Comparison of ENCODE assay signal across 11 mouse cellular contexts in the genomic region with DNA sequence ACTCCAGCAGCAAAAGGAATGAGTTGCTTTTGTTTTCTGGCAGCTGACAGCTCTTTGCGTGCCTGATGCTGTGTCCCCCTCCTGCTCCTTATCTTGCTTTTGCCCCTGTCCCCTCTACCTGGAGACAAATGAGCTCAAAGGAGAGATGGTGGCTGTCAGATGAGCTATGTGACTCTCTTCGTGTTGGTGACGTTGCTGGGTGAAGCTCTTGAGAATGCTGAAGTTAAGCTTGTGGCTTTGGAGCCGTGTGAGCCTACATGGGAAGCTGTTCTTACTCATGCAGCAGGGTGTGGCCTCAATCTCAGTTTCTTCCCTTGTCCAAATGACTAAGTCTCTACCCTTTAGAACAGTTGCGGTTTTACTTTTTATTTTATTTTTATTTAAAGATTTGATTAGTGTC. TPM values are rescaled to one million over a fixed set of nuclear protein-coding genes. Genes with fewer than 3 reads are reported as not detected.
DNase-seq lines count a peak whose midpoint lies in the region; ATAC-seq and TF ChIP-seq lines count a peak whose summit lies in the region.
"Had no signal": no experiment of that assay in that cellular context is flagged by ENCODE, and none has a peak within 500 bp of the region (broad histone marks: within the 10 kb centered on the region; RNA-seq: fewer than 3 reads in every experiment).

No protein-coding gene starts in this region.

- H3K4me2 ChIP-seq in liver, embryonic 12.5 days: no peak overlapping the region
- H3K4me2 ChIP-seq in myocyte (ENCODE audit: low read depth): peak overlapping the region; percentile 92

- no peak for ATAC-seq in liver, embryonic 12.5 days
- ATAC-seq in CD4-positive, CD25-positive, alpha-beta regulatory T cell, adult 4 months: peak; percentile 61
- ATAC-seq in cerebellum, adult (ENCODE audit: insufficient number of reproducible peaks, low FRiP score, low TSS enrichment): no peak
- ATAC-seq: intestine, embryonic 16.5 days had no signal

- no peak overlapping the region for H3K9ac ChIP-seq in liver, adult 2 months (ENCODE audit: low read depth, low read length)
- no peak overlapping the region for H3K9ac ChIP-seq in liver, embryonic 12.5 days

- DNase-seq in liver, adult 2 months (ENCODE audit: extremely low read depth, low read depth, low spot score): peak; percentile 22
- DNase-seq in brain, adult 2 months (ENCODE audit: low read depth, low spot score): peak; percentile 5
- no peak for DNase-seq in T-cell, adult 2 months (ENCODE audit: low spot score)
- DNase-seq in thymus, postnatal 4 days: no peak
- DNase-seq: cerebellum, postnatal 25 days; kidney, postnatal 25 days had no signal

- no peaks in the 10 kb centered on the region for H3K79me2 ChIP-seq in liver, adult 2 months (ENCODE audit: control insufficient read depth, insufficient read depth, low read length)
- H3K79me2 ChIP-seq in myocyte (ENCODE audit: control insufficient read depth, insufficient read depth): no peaks in the 10 kb centered on the region

- no peaks in the 10 kb centered on the region for H3K4me1 ChIP-seq in liver, adult 2 months (ENCODE audit: control insufficient read depth, insufficient read depth, low read length)
- H3K4me1 ChIP-seq in liver, embryonic 12.5 days: no peaks in the 10 kb centered on the region

- WGBS in liver, adult 2 months: 52% methylated on average over 5 of the region's 5 CpGs
- WGBS in liver, embryonic 12.5 days (ENCODE audit: insufficient replicate concordance): 42% methylated on average over 5 of the region's 5 CpGs

- no peak overlapping the region for H3ac ChIP-seq in myocyte (ENCODE audit: control insufficient read depth, insufficient read length)

- H3K9me3 ChIP-seq in liver, embryonic 12.5 days (replicated peaks): no peaks in the 10 kb centered on the region

- H3K27ac ChIP-seq in liver, adult 2 months (replicated peaks; ENCODE audit: insufficient read depth, low read depth, low read length): no peak overlapping the region
- no peak overlapping the region for H3K27ac ChIP-seq in liver, embryonic 12.5 days

- H3K27me3 ChIP-seq in liver, adult 2 months (ENCODE audit: control insufficient read depth, insufficient read depth, low read length): no peaks in the 10 kb centered on the region
- no peaks in the 10 kb centered on the region for H3K27me3 ChIP-seq in liver, embryonic 12.5 days (replicated peaks)
- no peaks in the 10 kb centered on the region for H3K27me3 ChIP-seq in myocyte (ENCODE audit: control insufficient read depth, insufficient read depth, insufficient read length)

- TF ChIP-seq POLR2A in liver, adult 2 months (IDR thresholded peaks at IDR 0.05; ENCODE audit: extremely low read depth, insufficient read depth, low read length): no peak
- no peak for TF ChIP-seq POLR2A in myocyte (IDR thresholded peaks at IDR 0.05; ENCODE audit: insufficient read length, low read depth)

- TF ChIP-seq CTCF in liver, adult 2 months (IDR thresholded peaks at IDR 0.05; ENCODE audit: low read depth, low read length): no peak

- no peak overlapping the region for H3K4me3 ChIP-seq in liver, adult 2 months (ENCODE audit: insufficient read depth, low read depth, low read length)
- no peak overlapping the region for H3K4me3 ChIP-seq in liver, embryonic 12.5 days
- H3K4me3 ChIP-seq in myocyte: no peak overlapping the region

- no peaks in the 10 kb centered on the region for H3K36me3 ChIP-seq in liver, adult 2 months (ENCODE audit: control insufficient read depth, insufficient read depth, low read length)
- no peaks in the 10 kb centered on the region for H3K36me3 ChIP-seq in liver, embryonic 12.5 days
- H3K36me3 ChIP-seq in myocyte (ENCODE audit: control insufficient read depth, insufficient read depth): no peaks in the 10 kb centered on the region

TF ChIP-seq in myocyte, 11 proteins besides CTCF, POLR2A, EP300 and RAD21:
- TF ChIP-seq TCF12 (IDR thresholded peaks at IDR 0.05; ENCODE audit: insufficient read depth, poor library complexity, severe bottlenecking) (no peak), E2F4 (IDR thresholded peaks at IDR 0.05; ENCODE audit: insufficient read depth) (no peak), SRF (IDR thresholded peaks at IDR 0.05; ENCODE audit: control insufficient read depth, insufficient read length, low read depth) (no peak), MYOD1 (IDR thresholded peaks at IDR 0.05; ENCODE audit: control insufficient read depth in 1 of 3, insufficient read length in 2 of 3, low read depth in 2 of 3) (no peak), CEBPB (IDR thresholded peaks at IDR 0.05; ENCODE audit: insufficient read depth, poor library complexity, severe bottlenecking) (no peak), TCF3 (IDR thresholded peaks at IDR 0.05; ENCODE audit: insufficient read length, low read depth) (no peak), MYOG (IDR thresholded peaks at IDR 0.05; ENCODE audit: control insufficient read depth in 1 of 3, insufficient read depth in 1 of 3, insufficient read length in 2 of 3, low read depth in 2 of 3) (no peak), MAX (IDR thresholded peaks at IDR 0.05; ENCODE audit: low read depth) (no peak), USF1 (IDR thresholded peaks at IDR 0.05; ENCODE audit: low read depth) (no peak), POLR2AphosphoS2 (IDR thresholded peaks at IDR 0.05; ENCODE audit: insufficient read length, low read depth) (no peak)

RNA-seq across cellular contexts. Expression of a gene that starts 7.2 kb away (rescaled TPM):
- 0.18 and 0.27 TPM in 2 replicates for total RNA-seq in liver, adult 2 months (2014; rRNA removed)
- 0.02 TPM in 1 of 2 replicates, not detected in the other for polyA plus RNA-seq in liver, adult 2 months (2012; rRNA removed)
- 0.07 and 0.17 TPM in 2 replicates for polyA plus RNA-seq in liver, embryonic 12.5 days (2016; fragmentation: Nextera tagmentation; extraction: Ambion mirVana)
- polyA plus RNA-seq in CD4-positive, CD25-positive, alpha-beta regulatory T cell, adult 4 months (2017; shearing (Covaris generic)): 1 to 10 TPM; 2.8 to 3.3 TPM
- polyA plus RNA-seq in myocyte (2012; fragmentation: generic; extraction: Trizol): 0.55 TPM

RNA-seq across cellular contexts. Expression of a gene that starts 25.2 kb away (rescaled TPM):
- 12.0 and 14.8 TPM in 2 replicates for total RNA-seq in liver, adult 2 months (2014; rRNA removed)
- 9.1 and 14.7 TPM in 2 replicates for polyA plus RNA-seq in liver, adult 2 months (2012; rRNA removed)
- polyA plus RNA-seq in liver, embryonic 12.5 days (2016; fragmentation: Nextera tagmentation; extraction: Ambion mirVana): 66.0 and 71.2 TPM in 2 replicates
- polyA plus RNA-seq in CD4-positive, CD25-positive, alpha-beta regulatory T cell, adult 4 months (2017; shearing (Covaris generic)): 10 to 100 TPM; 32.6 to 42.0 TPM
- polyA plus RNA-seq in myocyte (2012; fragmentation: generic; extraction: Trizol): 33.1 TPM

Comparison
In these comparisons a context has a peak if more than half of its experiments do, and no peak if none do; other contexts are left out.
1. DNase-seq: peak in liver, adult 2 months (single experiment) and brain, adult 2 months (single experiment); none in T-cell, adult 2 months (single experiment) and thymus, postnatal 4 days (single experiment).